Mouse (Mus musculus) naive thymus-derived CD4-positive, alpha-beta T cell, adult 2 months (primary cell): ENCODE data around the gene Fcrl5.
A peak's percentile ranks its signal among the peaks of the same experiment; 100 is the strongest.

ENCODE experiments used
- DNase-seq: peaks from one replicate; pipeline ENCODE4 v3.0.0-alpha.2; 2011; ENCODE audit warnings: low read depth

The Fcrl5 gene

GRCm38 (mm10) chr3:87500088-87501055, 64.8 kb downstream of the Fcrl5 start:
- DNase-seq = peak; percentile 47

GRCm38 (mm10) chr3:87501151-87501550, 65.6 kb downstream of the Fcrl5 start:
- DNase-seq = peak; percentile 10

- no peak for DNase-seq
These were observed 67.2 kb downstream of the Fcrl5 start for GRCm38 (mm10) chr3:87502771-87503170.

- peak; percentile 62 for DNase-seq
These were observed 68.8 kb downstream of the Fcrl5 start for GRCm38 (mm10) chr3:87504330-87504729.

- no peak for DNase-seq
These were observed 69.3 kb downstream of the Fcrl5 start for GRCm38 (mm10) chr3:87504749-87505425.

GRCm38 (mm10) chr3:87506456-87507416, 71.2 kb downstream of the Fcrl5 start:
- DNase-seq = peak; percentile 4

- DNase-seq = peak; percentile 95
These were observed 72.8 kb downstream of the Fcrl5 start for GRCm38 (mm10) chr3:87508205-87508901.

- DNase-seq = no peak
These were observed 73.5 kb downstream of the Fcrl5 start for GRCm38 (mm10) chr3:87509061-87509460.

GRCm38 (mm10) chr3:87510832-87511231, 75.3 kb downstream of the Fcrl5 start:
- DNase-seq = no peak

- peak; percentile 28 for DNase-seq
These were observed 76.6 kb downstream of the Fcrl5 start for GRCm38 (mm10) chr3:87511971-87512765.

GRCm38 (mm10) chr3:87515567-87516081, 80.1 kb downstream of the Fcrl5 start:
- peak; percentile 66 for DNase-seq

- DNase-seq = no peak
These were observed 82.9 kb downstream of the Fcrl5 start for GRCm38 (mm10) chr3:87518425-87518824.

- no peak for DNase-seq
These were observed 85.6 kb downstream of the Fcrl5 start for GRCm38 (mm10) chr3:87521126-87521525.

- no peak for DNase-seq
These were observed 86.3 kb downstream of the Fcrl5 start for GRCm38 (mm10) chr3:87521833-87522232.

- peak; percentile 50 for DNase-seq
These were observed 88.1 kb downstream of the Fcrl5 start for GRCm38 (mm10) chr3:87523701-87524100.

- DNase-seq = peak; percentile 92
These were observed 89.7 kb downstream of the Fcrl5 start, which contains the start of gene Etv3 for GRCm38 (mm10) chr3:87525043-87525836. Gene Etv3, plus strand, starts transcription at chr3:87525407.

- DNase-seq = peak; percentile 67
These were observed 90.4 kb downstream of the Fcrl5 start for GRCm38 (mm10) chr3:87525837-87526570.

GRCm38 (mm10) chr3:87527139-87527538, 91.6 kb downstream of the Fcrl5 start:
- peak; percentile 75 for DNase-seq
